Mouse (Mus musculus): ENCODE measurements around the gene Xlr3a.
"Not testable (repeated sequence)": the region's sequence is repeated elsewhere in the genome, so short reads cannot be mapped to it uniquely, and the experiment has no call there.

Xlr3a gene

GRCm38 (mm10) chrX:73096941-73097508 is at the start of gene Xlr3a:
Gene Xlr3a (minus strand): TSS chrX:73097095.
- DNase-seq: not testable (repeated sequence)

GRCm38 (mm10) chrX:73143218-73143618 is 46.3 kb upstream of the Xlr3a start:
- not testable (repeated sequence) for DNase-seq

- not testable (repeated sequence) for DNase-seq
Observed at GRCm38 (mm10) chrX:73122859-73123829, 26.2 kb upstream of the Xlr3a start.

GRCm38 (mm10) chrX:73116747-73117146 is 19.9 kb upstream of the Xlr3a start, which contains the start of gene Gm14685:
Gene Gm14685 (plus strand): TSS chrX:73117047.
- DNase-seq: not testable (repeated sequence)

- DNase-seq: not testable (repeated sequence)
Observed at GRCm38 (mm10) chrX:73082267-73083055, 14.4 kb downstream of the Xlr3a start, which contains the start of gene Xlr4a. Gene Xlr4a (minus strand): TSS chrX:73082478.

GRCm38 (mm10) chrX:73066765-73067312 is 30.1 kb downstream of the Xlr3a start:
- not testable (repeated sequence) for DNase-seq

GRCm38 (mm10) chrX:73064415-73064793 is 32.5 kb downstream of the Xlr3a start, which contains the start of gene Pnma3:
Gene Pnma3 (plus strand): TSS chrX:73064787.
- DNase-seq: no peak

GRCm38 (mm10) chrX:73063512-73064414 is 33.1 kb downstream of the Xlr3a start:
- peak; percentile 47 for DNase-seq

GRCm38 (mm10) chrX:73062323-73062722 is 34.6 kb downstream of the Xlr3a start:
- DNase-seq: no peak

- DNase-seq: no peak
Observed at GRCm38 (mm10) chrX:73061528-73061927, 35.4 kb downstream of the Xlr3a start.

GRCm38 (mm10) chrX:73053860-73054563 is 42.9 kb downstream of the Xlr3a start:
- DNase-seq: peak; percentile 95

- DNase-seq: no peak
Observed at GRCm38 (mm10) chrX:73039666-73040065, 57.2 kb downstream of the Xlr3a start.

- DNase-seq: no peak
Observed at GRCm38 (mm10) chrX:73038831-73039230, 58.1 kb downstream of the Xlr3a start.

GRCm38 (mm10) chrX:73037003-73037402 is 59.9 kb downstream of the Xlr3a start, which contains the start of gene Pnma5:
Gene Pnma5 (minus strand): TSS chrX:73037103.
- DNase-seq: no peak
